Mouse (Mus musculus): ENCODE measurements around the gene Musk.

The Musk gene

GRCm38 (mm10) chr4:58314942-58315508 is 29.3 kb downstream of the Musk start:
- no peak for DNase-seq (ENCODE audit: low read depth)

GRCm38 (mm10) chr4:58317536-58317935 is 31.8 kb downstream of the Musk start:
- DNase-seq (ENCODE audit: low read depth): no peak

DNA sequence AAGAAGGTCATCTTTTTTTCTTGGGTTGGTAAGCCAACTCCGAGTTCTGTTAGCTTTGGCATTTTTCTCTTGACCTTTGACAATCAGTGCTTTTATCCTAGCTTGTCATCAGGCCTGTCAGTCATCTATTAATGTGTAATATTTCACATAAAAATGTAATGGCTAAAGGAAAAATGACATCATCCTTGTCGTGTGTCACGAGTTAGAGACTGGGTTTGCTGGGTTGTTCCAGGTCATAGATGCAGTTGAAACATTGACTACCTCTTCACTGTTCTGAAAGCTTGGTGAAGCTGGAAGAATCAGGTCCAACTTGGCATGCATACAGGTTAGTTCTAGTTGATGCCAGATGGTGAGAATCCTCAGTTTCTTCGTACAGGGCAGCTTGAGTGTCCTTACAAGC is 34.5 kb downstream of the Musk start:
- DNase-seq (ENCODE audit: low read depth): no peak

- no peak for DNase-seq (ENCODE audit: low read depth)
Measured at GRCm38 (mm10) chr4:58326746-58327145, 41.0 kb downstream of the Musk start.

GRCm38 (mm10) chr4:58328231-58328630 is 42.5 kb downstream of the Musk start:
- no peak for DNase-seq (ENCODE audit: low read depth)

DNA sequence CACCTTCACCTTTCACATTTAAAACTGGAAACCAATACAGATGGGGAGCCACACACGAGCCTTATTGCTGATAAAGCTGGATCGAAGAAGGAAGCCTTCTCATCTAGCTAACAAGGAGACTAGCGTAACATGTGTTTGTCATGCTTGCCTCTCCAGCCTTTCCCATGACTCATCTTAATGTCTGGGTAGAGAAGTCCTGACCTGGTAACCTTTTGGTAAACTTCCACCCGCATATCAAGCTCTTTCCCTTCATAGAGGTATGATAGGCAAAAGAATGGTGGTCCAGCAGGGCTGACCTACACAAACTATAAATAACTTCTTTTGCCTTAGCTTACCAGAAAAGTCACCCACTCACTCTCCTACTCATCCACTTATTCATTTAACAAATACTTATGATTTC is 44.3 kb downstream of the Musk start:
- DNase-seq (ENCODE audit: low read depth): no peak

DNA sequence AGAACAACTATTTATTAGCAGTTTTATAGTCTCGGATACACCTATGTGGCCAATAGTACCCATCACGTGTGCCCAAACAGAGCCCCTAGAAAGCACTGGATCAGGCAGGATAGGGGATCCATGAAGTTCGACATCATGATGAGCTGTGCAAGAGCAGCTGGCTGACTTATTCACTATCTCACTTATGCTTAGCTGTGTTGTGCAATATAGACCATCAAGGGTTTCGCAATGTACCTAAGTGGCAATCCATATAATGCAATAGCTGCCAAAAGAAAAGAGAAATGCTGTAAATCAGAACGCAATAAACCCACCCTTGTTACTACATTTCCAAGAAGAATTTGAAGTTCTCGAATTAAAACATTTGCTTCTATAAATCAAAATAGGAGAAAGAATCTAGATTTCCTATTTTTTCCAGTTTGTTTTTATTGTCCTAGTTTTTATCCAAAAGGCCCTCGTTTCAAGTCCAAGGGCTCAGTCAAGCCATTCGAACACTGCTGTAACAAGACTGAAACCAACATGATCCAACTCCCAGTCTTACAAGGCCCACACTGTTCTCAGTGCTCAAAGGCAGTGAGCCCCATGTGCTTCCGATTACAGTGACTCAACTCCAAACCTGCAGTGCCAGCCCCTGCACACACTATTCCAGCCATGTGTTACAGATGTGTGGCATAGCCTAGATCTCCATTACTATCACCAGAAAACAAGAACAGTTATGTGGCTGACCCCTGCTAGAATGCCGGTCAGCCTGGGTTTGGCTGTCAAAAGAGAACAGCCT is 45.3 kb downstream of the Musk start:
- no peak for DNase-seq (ENCODE audit: low read depth)

DNA sequence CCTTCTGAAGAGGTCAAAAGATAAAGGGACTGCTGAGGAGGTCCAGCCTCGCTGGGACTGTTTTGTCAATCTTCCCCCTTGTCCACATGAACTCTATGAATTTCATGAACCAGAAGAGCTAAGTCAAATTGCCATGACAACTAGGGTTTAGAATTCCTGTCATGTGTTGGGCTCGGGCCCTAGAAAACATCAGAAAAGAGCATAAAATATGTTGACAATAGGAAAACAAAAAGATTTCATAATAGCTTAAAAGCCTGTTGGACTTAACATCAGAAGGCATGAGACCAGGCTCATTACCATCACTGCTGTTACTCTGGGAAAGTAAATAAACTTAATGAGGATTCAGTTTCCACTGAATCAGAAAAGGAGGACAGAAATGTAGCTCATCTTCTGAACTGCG is 46.6 kb downstream of the Musk start:
- no peak for DNase-seq (ENCODE audit: low read depth)

DNA sequence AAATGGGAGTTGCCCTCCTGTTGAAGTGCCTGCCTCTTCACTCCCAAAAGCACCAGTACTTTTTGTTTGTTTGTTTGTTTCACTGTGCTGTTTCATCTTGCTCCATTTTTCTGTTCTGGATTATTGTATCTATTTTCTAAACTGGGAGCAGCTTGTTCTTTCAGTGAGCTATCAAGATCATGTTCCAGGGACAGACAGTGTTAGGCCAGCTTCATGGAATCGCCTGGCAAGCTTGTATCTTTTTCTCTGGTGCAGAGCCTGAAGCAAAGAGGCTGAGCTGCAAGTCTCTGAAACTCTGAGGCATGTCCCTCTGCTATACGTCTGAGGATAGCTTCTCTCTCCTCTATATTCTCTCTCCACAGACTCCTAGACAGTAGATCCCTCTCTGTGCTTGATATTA is 50.5 kb downstream of the Musk start:
- DNase-seq (ENCODE audit: low read depth): no peak

GRCm38 (mm10) chr4:58339226-58339625 is 53.5 kb downstream of the Musk start:
- no peak for DNase-seq (ENCODE audit: low read depth)

GRCm38 (mm10) chr4:58350206-58350605 is 64.4 kb downstream of the Musk start:
- DNase-seq (ENCODE audit: low read depth): no peak

GRCm38 (mm10) chr4:58351165-58351564 is 65.4 kb downstream of the Musk start:
- DNase-seq (ENCODE audit: low read depth): no peak

DNA sequence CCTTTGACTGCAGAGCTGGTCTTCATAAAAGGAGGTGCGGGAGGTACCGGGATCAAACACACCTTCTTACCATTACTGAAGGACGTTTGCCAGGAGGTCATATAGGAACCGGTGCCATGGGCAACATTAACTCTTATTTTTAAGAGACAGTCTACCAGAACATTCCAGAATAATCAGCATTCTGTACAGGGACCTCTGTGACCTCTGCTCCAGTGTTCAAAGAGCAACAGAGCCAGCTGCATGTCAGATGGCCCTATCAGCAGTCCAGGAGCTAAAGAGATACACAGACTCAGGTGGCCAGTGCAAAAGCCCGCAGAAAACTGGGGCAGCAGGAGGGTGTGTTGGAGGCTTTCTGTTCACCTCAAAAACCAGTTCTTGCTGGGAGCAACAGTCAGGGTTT is 65.8 kb downstream of the Musk start:
- no peak for DNase-seq (ENCODE audit: low read depth)

- DNase-seq (ENCODE audit: low read depth): no peak
Measured at GRCm38 (mm10) chr4:58358996-58359395, 73.2 kb downstream of the Musk start.

GRCm38 (mm10) chr4:58365321-58365720 is 79.6 kb downstream of the Musk start:
- DNase-seq (ENCODE audit: low read depth): no peak

DNA sequence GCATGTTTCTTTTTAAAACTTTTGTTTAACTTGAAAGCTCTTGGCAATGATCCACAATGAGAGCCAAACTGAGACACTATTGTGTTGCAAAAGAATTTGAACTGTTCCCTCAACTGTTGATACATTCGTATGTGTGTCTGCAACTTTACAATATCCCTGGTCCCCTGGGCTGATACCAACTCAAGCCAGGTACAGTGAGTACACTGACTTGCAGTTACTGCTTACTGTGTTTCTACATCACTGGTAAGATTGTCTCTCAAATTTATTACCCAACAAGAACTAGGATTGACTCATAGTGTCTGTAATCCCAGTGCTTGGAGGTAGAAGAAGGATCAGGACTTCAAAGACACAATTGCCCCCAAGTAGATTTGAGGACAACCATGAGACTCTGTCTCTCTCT is 85.3 kb downstream of the Musk start:
- DNase-seq (ENCODE audit: low read depth): no peak

DNA sequence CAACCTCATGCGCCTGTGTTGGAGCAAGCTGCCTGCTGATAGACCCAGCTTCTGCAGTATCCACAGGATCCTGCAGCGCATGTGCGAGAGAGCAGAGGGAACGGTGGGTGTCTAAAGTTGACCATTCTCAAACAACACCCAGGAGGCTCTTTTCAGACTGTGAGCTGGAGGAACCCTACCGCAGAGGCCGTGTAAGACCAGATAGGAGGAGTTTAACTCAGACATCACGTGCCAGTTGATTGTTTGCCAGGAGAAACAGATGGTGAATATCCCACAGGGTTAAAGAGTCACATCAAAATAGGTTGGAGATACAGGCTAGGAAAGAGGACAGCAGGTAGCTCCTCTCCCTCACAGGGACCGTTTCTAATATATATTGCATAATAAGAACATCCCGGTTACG is 87.8 kb downstream of the Musk start:
- no peak for DNase-seq (ENCODE audit: low read depth)

- DNase-seq (ENCODE audit: low read depth): no peak
Measured at GRCm38 (mm10) chr4:58374141-58374870, 88.5 kb downstream of the Musk start.

- no peak for DNase-seq (ENCODE audit: low read depth)
Measured at GRCm38 (mm10) chr4:58379186-58379585, 93.4 kb downstream of the Musk start.

DNA sequence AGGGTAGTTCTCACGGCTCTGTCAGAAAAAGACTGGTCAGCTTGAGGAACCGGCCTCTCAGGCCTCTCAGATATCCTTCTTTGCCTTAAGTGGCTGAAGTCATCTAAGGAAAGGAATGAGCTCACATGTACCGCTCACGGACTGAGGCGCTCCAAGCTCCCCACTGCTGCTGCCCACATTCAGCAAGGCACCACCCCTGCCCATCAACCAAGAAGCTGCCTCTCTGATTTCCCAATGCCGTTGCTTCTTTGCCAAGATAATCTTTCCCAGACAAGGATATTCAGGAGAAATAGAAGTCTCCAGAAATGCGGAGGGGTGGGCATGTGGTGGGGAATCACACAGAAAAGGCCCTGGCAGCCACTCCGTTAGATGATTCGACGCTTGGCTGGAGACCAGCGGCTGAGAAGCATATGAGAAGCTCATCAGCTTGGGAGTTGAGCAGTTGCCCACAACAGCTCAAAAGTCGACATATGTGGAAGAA is 115.1 kb downstream of the Musk start:
- no peak for DNase-seq (ENCODE audit: low read depth)

- no peak for DNase-seq (ENCODE audit: low read depth)
Measured at GRCm38 (mm10) chr4:58401973-58402501, 116.3 kb downstream of the Musk start.

DNA sequence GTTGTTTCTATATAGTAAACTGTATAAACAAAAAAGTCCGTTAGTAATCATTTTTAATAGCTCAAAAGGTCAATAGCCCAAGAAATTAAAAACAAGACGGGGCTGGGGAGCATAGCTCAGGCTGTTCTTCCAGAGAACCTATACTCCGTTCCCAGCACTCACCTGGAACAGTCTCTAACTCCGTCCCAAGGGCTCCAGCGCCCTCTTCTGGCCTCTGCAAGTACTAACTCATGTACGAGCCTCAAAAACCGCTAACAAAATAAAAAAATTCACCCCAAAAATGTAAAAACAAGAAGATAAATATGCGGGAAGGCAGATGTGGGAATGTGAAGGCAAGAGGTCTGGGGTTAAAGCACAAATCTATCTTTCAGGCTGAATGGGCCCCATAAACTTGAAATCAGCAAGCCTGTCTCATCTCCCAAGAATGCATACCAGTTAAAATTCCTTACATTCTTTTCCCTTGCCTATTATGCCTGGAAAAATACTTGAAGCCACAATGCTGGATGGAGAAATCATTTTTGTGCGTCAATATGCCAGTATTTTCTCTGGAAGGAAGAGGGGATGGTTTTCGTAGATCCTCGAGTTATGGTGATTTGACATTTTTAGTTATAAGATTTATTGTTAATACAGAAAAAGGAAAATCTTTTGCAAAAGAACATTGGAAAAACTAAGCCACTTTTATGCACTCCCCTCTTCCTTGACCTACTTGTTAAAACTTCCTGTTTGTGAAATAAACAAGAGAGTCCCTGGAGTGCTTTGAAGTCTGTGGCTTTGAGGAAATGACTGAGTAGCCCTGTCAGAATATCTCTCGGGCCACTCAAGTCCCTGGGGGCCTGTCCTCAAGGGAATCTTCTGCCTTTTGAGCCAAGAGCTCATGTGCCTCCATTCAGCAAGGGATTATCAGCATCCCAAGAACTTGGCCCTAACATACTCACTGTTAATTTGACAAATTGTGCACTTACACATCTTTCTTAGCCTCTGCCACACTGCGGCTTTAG is 127.7 kb downstream of the Musk start:
- DNase-seq (ENCODE audit: low read depth): no peak

Data from c-Kit-positive CD71-negative TER-119-negative erythroid progenitor cells, embryonic 14.5 days (primary cell).